In genomic region chr17:83253051-83253649, GRCm38 (mm10) we compare ENCODE assay signal across 8 mouse cellular contexts. TPM values are rescaled to one million over a fixed set of nuclear protein-coding genes. Genes with fewer than 3 reads are reported as not detected.
DNase-seq lines count a peak whose midpoint lies in the region; ATAC-seq and TF ChIP-seq lines count a peak whose summit lies in the region.

No protein-coding gene starts in this region.

- no peaks in the 10 kb centered on the region for H3K4me1 ChIP-seq in heart, embryonic 12.5 days (replicated peaks)
- H3K4me1 ChIP-seq in ES-E14 (ENCODE audit: control insufficient read depth in 2 of 2, insufficient read depth in 2 of 2, low read length in 2 of 2, poor library complexity in 1 of 2): peaks cover 0 to 3% of the 10 kb centered on the region in 2 experiments; a peak in 2 of 4 replicates
- peaks cover 4% of the 10 kb centered on the region; the same call in 1 of the 2 replicates for H3K4me1 ChIP-seq in hindbrain, embryonic 12.5 days
- H3K4me1 ChIP-seq in midbrain, embryonic 14.5 days (ENCODE audit: control insufficient read depth, insufficient read depth, low read length): no peaks in the 10 kb centered on the region

- no peak overlapping the region for H3K4me2 ChIP-seq in heart, embryonic 12.5 days
- no peak overlapping the region for H3K4me2 ChIP-seq in hindbrain, embryonic 12.5 days (replicated peaks)
- no peak overlapping the region for H3K4me2 ChIP-seq in midbrain, embryonic 14.5 days (ENCODE audit: low read length)

- no peak overlapping the region for H3K27ac ChIP-seq in heart, embryonic 12.5 days (ENCODE audit: poor library complexity, severe bottlenecking)
- no peak overlapping the region for H3K27ac ChIP-seq in ES-E14 (ENCODE audit: insufficient read depth, low read depth, low read length, poor library complexity, severe bottlenecking)
- no peak overlapping the region for H3K27ac ChIP-seq in hindbrain, embryonic 12.5 days
- no peak overlapping the region for H3K27ac ChIP-seq in midbrain, embryonic 14.5 days (replicated peaks; ENCODE audit: low read depth, low read length)

- in situ Hi-C loops in ES-E14 (cut with MboI; ENCODE audit: low sequenced_read_pairs in 2 of 2, unreplicated experiment in 2 of 2): loop anchor here (5.0 to 10.0 kb wide), 2 partner anchors 206 to 208 kb away; no protein-coding TSS in a partner anchor

- H3K9ac ChIP-seq in heart, embryonic 12.5 days: no peak overlapping the region
- no peak overlapping the region for H3K9ac ChIP-seq in ES-E14 (ENCODE audit: insufficient read depth, low read depth, low read length, poor library complexity, severe bottlenecking)
- no peak overlapping the region for H3K9ac ChIP-seq in hindbrain, embryonic 12.5 days
- H3K9ac ChIP-seq in midbrain, embryonic 14.5 days (replicated peaks; ENCODE audit: low read length): no peak overlapping the region

- DNase-seq in heart, adult 11 months: peak; percentile 89
- no peak for DNase-seq in ES-E14 (ENCODE audit: low read depth, low spot score)
- DNase-seq in embryo, embryonic 10 days (ENCODE audit: low spot score): peak; percentile 87
- DNase-seq in left cerebral cortex, postnatal 14 days (ENCODE audit: low spot score in 2 of 2): peak; percentile 63 to 74
- DNase-seq in midbrain, embryonic 14.5 days: peak; percentile 89
- no peak for DNase-seq in spleen, adult 18-20 months

- no peak for ATAC-seq in heart, embryonic 12.5 days (ENCODE audit: insufficient number of reproducible peaks, low FRiP score)
- peak; percentile 56; the same call in 1 of the 2 replicates for ATAC-seq in hindbrain, embryonic 12.5 days (ENCODE audit: low FRiP score)
- peak; percentile 46; the same call in 1 of the 2 replicates for ATAC-seq in midbrain, embryonic 14.5 days (ENCODE audit: low FRiP score, low TSS enrichment)

- no peaks in the 10 kb centered on the region for H3K36me3 ChIP-seq in heart, embryonic 12.5 days
- no peaks in the 10 kb centered on the region for H3K36me3 ChIP-seq in ES-E14 (ENCODE audit: control insufficient read depth, insufficient read depth, low read length, poor library complexity, severe bottlenecking)
- H3K36me3 ChIP-seq in hindbrain, embryonic 12.5 days: no peaks in the 10 kb centered on the region
- no peaks in the 10 kb centered on the region for H3K36me3 ChIP-seq in midbrain, embryonic 14.5 days (ENCODE audit: control insufficient read depth, insufficient read depth, low read length)

- intact Hi-C loops in left cerebral cortex, postnatal 14 days (cut with DNase I): loop anchor here (5.0 kb wide), 2 partner anchors 211 to 226 kb away; no protein-coding TSS in a partner anchor

- H3K27me3 ChIP-seq in heart, embryonic 12.5 days (replicated peaks): no peaks in the 10 kb centered on the region; the same call in 1 of the 2 replicates
- peaks cover 7% of the 10 kb centered on the region for H3K27me3 ChIP-seq in hindbrain, embryonic 12.5 days
- peaks cover 27% of the 10 kb centered on the region for H3K27me3 ChIP-seq in midbrain, embryonic 14.5 days (ENCODE audit: control insufficient read depth, insufficient read depth, low read length)

- H3K9me3 ChIP-seq in heart, embryonic 12.5 days (replicated peaks): peaks cover 8% of the 10 kb centered on the region; the same call in 1 of the 2 replicates
- no peaks in the 10 kb centered on the region for H3K9me3 ChIP-seq in ES-E14 (ENCODE audit: control insufficient read depth, insufficient read depth, low read depth, low read length)
- no peaks in the 10 kb centered on the region for H3K9me3 ChIP-seq in hindbrain, embryonic 12.5 days (replicated peaks)
- H3K9me3 ChIP-seq in midbrain, embryonic 14.5 days (ENCODE audit: control insufficient read depth, low read length): no peaks in the 10 kb centered on the region

- no peak overlapping the region for H3K4me3 ChIP-seq in heart, embryonic 12.5 days
- no peak overlapping the region for H3K4me3 ChIP-seq in ES-E14 (ENCODE audit: insufficient read depth in 1 of 2, low read depth in 1 of 2, low read length in 2 of 2, poor library complexity in 1 of 2, severe bottlenecking in 1 of 2)
- no peak overlapping the region for H3K4me3 ChIP-seq in hindbrain, embryonic 12.5 days
- H3K4me3 ChIP-seq in midbrain, embryonic 14.5 days (replicated peaks; ENCODE audit: low read depth, low read length): no peak overlapping the region

- 23% methylated on average over 12 of the region's 12 CpGs for WGBS in heart, embryonic 12.5 days
- WGBS in hindbrain, embryonic 12.5 days: 31% methylated on average over 12 of the region's 12 CpGs
- WGBS in midbrain, embryonic 14.5 days: 30% methylated on average over 12 of the region's 12 CpGs

TF ChIP-seq in ES-E14, 5 proteins besides CTCF, POLR2A, EP300 and RAD21:
- no peak for TF ChIP-seq CHD2 (IDR thresholded peaks at IDR 0.05; ENCODE audit: low read depth, low read length)
- TF ChIP-seq ZC3H11A (IDR thresholded peaks at IDR 0.05; ENCODE audit: borderline replicate concordance, low read depth, low read length): peak; percentile 97

RNA-seq across cellular contexts. Expression of gene Pkdcc, which starts 38.1 kb away (rescaled TPM):
- 13.5 and 13.9 TPM in 2 replicates for polyA plus RNA-seq in heart, embryonic 12.5 days (2016; fragmentation: Nextera tagmentation; extraction: Ambion mirVana)
- total RNA-seq in ES-E14 (2012; rRNA removed): 39.0 and 39.1 TPM in 2 replicates
- polyA plus RNA-seq in hindbrain, embryonic 12.5 days (2016; fragmentation: Nextera tagmentation; extraction: Ambion mirVana): 14.6 and 17.9 TPM in 2 replicates
- total RNA-seq in left cerebral cortex, postnatal 14 days (2021): 10 to 100 TPM; 15.6 to 20.2 TPM
- 5.1 and 7.2 TPM in 2 replicates for polyA plus RNA-seq in midbrain, embryonic 14.5 days (2014; fragmentation: Nextera tagmentation; extraction: Ambion mirVana)

Comparison
In these comparisons a context has a peak if more than half of its experiments do, and no peak if none do; other contexts are left out.
1. DNase-seq: peak in heart, adult 11 months (single experiment), embryo, embryonic 10 days (single experiment), left cerebral cortex, postnatal 14 days (2 of 2) and midbrain, embryonic 14.5 days (single experiment); none in ES-E14 (single experiment) and spleen, adult 18-20 months (0 of 2).